Mouse (Mus musculus) frontal cortex, adult (tissue): ENCODE measurements around the gene Vipr1.
A peak's percentile ranks its signal among the peaks of the same experiment; 100 is the strongest.

Experiments used
- ATAC-seq: cut with Nextera tagmentation; 2 replicates; pipeline ENCODE4 v1.9.2; 2017; ENCODE audit warnings: mild to moderate bottlenecking, moderate library complexity, mixed read lengths; ENCODE audit not compliant: low TSS enrichment

Vipr1 gene

GRCm38 (mm10) chr9:121677476-121677875, 35.0 kb downstream of the Vipr1 start:
- ATAC-seq = no peak

- ATAC-seq = peak; percentile 82
Observed at GRCm38 (mm10) chr9:121679549-121679948, 37.0 kb downstream of the Vipr1 start.

- ATAC-seq = no peak
Observed at GRCm38 (mm10) chr9:121681191-121681590, 38.7 kb downstream of the Vipr1 start.

- 0 out of 2 replicates have a peak, but pooled peaks have one; percentile 38 for ATAC-seq
Observed at GRCm38 (mm10) chr9:121682037-121682680, 39.6 kb downstream of the Vipr1 start.

GRCm38 (mm10) chr9:121684702-121685101, 42.2 kb downstream of the Vipr1 start:
- ATAC-seq = no peak

GRCm38 (mm10) chr9:121690200-121690651, 47.7 kb downstream of the Vipr1 start:
- peak; percentile 85 for ATAC-seq

- ATAC-seq = no peak
Observed at GRCm38 (mm10) chr9:121690734-121691133, 48.2 kb downstream of the Vipr1 start.

GRCm38 (mm10) chr9:121694736-121695135, 52.2 kb downstream of the Vipr1 start:
- ATAC-seq = no peak

- ATAC-seq = peak; percentile 20; the same call in 1 of the 2 replicates
Observed at GRCm38 (mm10) chr9:121696626-121697025, 54.1 kb downstream of the Vipr1 start.

GRCm38 (mm10) chr9:121697150-121698049, 54.9 kb downstream of the Vipr1 start:
- peak; percentile 34; the same call in 1 of the 2 replicates for ATAC-seq

GRCm38 (mm10) chr9:121704261-121704645, 61.7 kb downstream of the Vipr1 start:
- no peak for ATAC-seq

GRCm38 (mm10) chr9:121704646-121705625, 62.4 kb downstream of the Vipr1 start, which contains the start of gene Sec22c:
Gene Sec22c (minus strand): TSS chr9:121705490.
- ATAC-seq = peak; percentile 93

- ATAC-seq = no peak
Observed at GRCm38 (mm10) chr9:121706029-121706675, 63.6 kb downstream of the Vipr1 start.

GRCm38 (mm10) chr9:121707801-121708200, 65.3 kb downstream of the Vipr1 start:
- no peak for ATAC-seq

GRCm38 (mm10) chr9:121708506-121709486, 66.3 kb downstream of the Vipr1 start:
- no peak for ATAC-seq

- peak; percentile 84 for ATAC-seq
Observed at GRCm38 (mm10) chr9:121709898-121710583, 67.5 kb downstream of the Vipr1 start, which contains the start of gene Ss18l2. Gene Ss18l2 (plus strand): TSS chr9:121710329.

- peak; percentile 13 for ATAC-seq
Observed at GRCm38 (mm10) chr9:121710584-121710975, 68.1 kb downstream of the Vipr1 start.

- no peak for ATAC-seq
Observed at GRCm38 (mm10) chr9:121717048-121717447, 74.5 kb downstream of the Vipr1 start.
